Mouse (Mus musculus): ENCODE measurements around the gene Tapbpl. TPM values are rescaled to one million over a fixed set of nuclear protein-coding genes. Genes with fewer than 3 reads are reported as not detected.

Gene Tapbpl
- polyA plus RNA-seq, 1 experiment = 6.4 TPM

- TF ChIP-seq POLR2A (IDR thresholded peaks at IDR 0.05; ENCODE audit: extremely low read depth, insufficient read depth, low read length) (peak; percentile 44; the same call in 1 of the 2 replicates), CTCF (IDR thresholded peaks at IDR 0.05; ENCODE audit: extremely low read depth, insufficient read depth, low read length) (no peak)
- Histone ChIP-seq H3K4me1 (ENCODE audit: control insufficient read depth, insufficient read depth, low read length) (peaks cover 4% of the 10 kb centered on the region), H3K4me3 (ENCODE audit: insufficient read depth, low read length) (peak overlapping the region; percentile 91), H3K27ac (ENCODE audit: insufficient read depth, low read length) (peak overlapping the region; percentile 96)
Measured at GRCm38 (mm10) chr6:125192016-125192714, 39.5 kb downstream of the Tapbpl start.

GRCm38 (mm10) chr6:125191332-125192015 lies 40.2 kb downstream of the Tapbpl start, which contains the start of the genes Ncapd2 and Mrpl51:
Gene Ncapd2 (minus strand): TSS chr6:125191701.
Gene Mrpl51 (plus strand): TSS chr6:125191801.
- peaks cover 4% of the 10 kb centered on the region for H3K4me1 ChIP-seq (ENCODE audit: control insufficient read depth, insufficient read depth, low read length)
- H3K27ac ChIP-seq (ENCODE audit: insufficient read depth, low read length) = peak within 1 kb of the TSS; percentile 96
- H3K4me3 ChIP-seq (ENCODE audit: insufficient read depth, low read length) = peak within 1 kb of the TSS; percentile 91
- peak; percentile 44; the same call in 1 of the 2 replicates for TF ChIP-seq POLR2A (IDR thresholded peaks at IDR 0.05; ENCODE audit: extremely low read depth, insufficient read depth, low read length)
- no peak for TF ChIP-seq CTCF (IDR thresholded peaks at IDR 0.05; ENCODE audit: extremely low read depth, insufficient read depth, low read length)

GRCm38 (mm10) chr6:125190816-125191215 lies 40.8 kb downstream of the Tapbpl start:
- Histone ChIP-seq H3K4me3 (ENCODE audit: insufficient read depth, low read length) (peak overlapping the region; percentile 91), H3K4me1 (ENCODE audit: control insufficient read depth, insufficient read depth, low read length) (peaks cover 4% of the 10 kb centered on the region), H3K27ac (ENCODE audit: insufficient read depth, low read length) (no peak overlapping the region)
- no peak for TF ChIP-seq POLR2A (IDR thresholded peaks at IDR 0.05; ENCODE audit: extremely low read depth, insufficient read depth, low read length)

GRCm38 (mm10) chr6:125186203-125186602 lies 45.5 kb downstream of the Tapbpl start:
- Histone ChIP-seq H3K27ac (ENCODE audit: insufficient read depth, low read length) (no peak overlapping the region), H3K4me1 (ENCODE audit: control insufficient read depth, insufficient read depth, low read length) (peaks cover 4% of the 10 kb centered on the region), H3K4me3 (ENCODE audit: insufficient read depth, low read length) (no peak overlapping the region)
- TF ChIP-seq CTCF (IDR thresholded peaks at IDR 0.05; ENCODE audit: extremely low read depth, insufficient read depth, low read length) (no peak), POLR2A (IDR thresholded peaks at IDR 0.05; ENCODE audit: extremely low read depth, insufficient read depth, low read length) (no peak)

- Histone ChIP-seq H3K4me3 (ENCODE audit: insufficient read depth, low read length) (no peak overlapping the region), H3K4me1 (ENCODE audit: control insufficient read depth, insufficient read depth, low read length) (peaks cover 2% of the 10 kb centered on the region; the same call in 1 of the 2 replicates), H3K27ac (ENCODE audit: insufficient read depth, low read length) (0 out of 2 replicates have a peak overlapping the region, but pooled peaks have one; percentile 65)
- TF ChIP-seq CTCF (IDR thresholded peaks at IDR 0.05; ENCODE audit: extremely low read depth, insufficient read depth, low read length) (no peak), POLR2A (IDR thresholded peaks at IDR 0.05; ENCODE audit: extremely low read depth, insufficient read depth, low read length) (no peak)
Measured at GRCm38 (mm10) chr6:125182133-125182532, 49.5 kb downstream of the Tapbpl start.

- Histone ChIP-seq H3K4me3 (ENCODE audit: insufficient read depth, low read length) (no peak overlapping the region), H3K27ac (ENCODE audit: insufficient read depth, low read length) (no peak overlapping the region), H3K4me1 (ENCODE audit: control insufficient read depth, insufficient read depth, low read length) (peaks cover 2% of the 10 kb centered on the region; the same call in 1 of the 2 replicates)
- no peak for TF ChIP-seq CTCF (IDR thresholded peaks at IDR 0.05; ENCODE audit: extremely low read depth, insufficient read depth, low read length)
- no peak for TF ChIP-seq POLR2A (IDR thresholded peaks at IDR 0.05; ENCODE audit: extremely low read depth, insufficient read depth, low read length)
Measured at GRCm38 (mm10) chr6:125179601-125180000, 52.1 kb downstream of the Tapbpl start.

- Histone ChIP-seq H3K4me3 (ENCODE audit: insufficient read depth, low read length) (no peak overlapping the region), H3K4me1 (ENCODE audit: control insufficient read depth, insufficient read depth, low read length) (no peaks in the 10 kb centered on the region), H3K27ac (ENCODE audit: insufficient read depth, low read length) (no peak overlapping the region)
- no peak for TF ChIP-seq POLR2A (IDR thresholded peaks at IDR 0.05; ENCODE audit: extremely low read depth, insufficient read depth, low read length)
- no peak for TF ChIP-seq CTCF (IDR thresholded peaks at IDR 0.05; ENCODE audit: extremely low read depth, insufficient read depth, low read length)
Measured at GRCm38 (mm10) chr6:125175469-125175868, 56.2 kb downstream of the Tapbpl start.

Other genes starting within 250 kb of the Tapbpl start
- gene Pianp, start 235.2 kb downstream of the Tapbpl start, polyA plus RNA-seq (2012; rRNA removed) = 157 and 164 TPM in 2 replicates
- gene Zfp384, start 222.7 kb downstream of the Tapbpl start, polyA plus RNA-seq (2012; rRNA removed) = 46.9 and 51.6 TPM in 2 replicates
- gene Ing4, start 192.1 kb downstream of the Tapbpl start, polyA plus RNA-seq (2012; rRNA removed) = 69.7 and 78.6 TPM in 2 replicates
- gene Acrbp, start 182.2 kb downstream of the Tapbpl start, polyA plus RNA-seq (2012; rRNA removed) = 17.3 and 19.4 TPM in 2 replicates
- gene Lpar5, start 163.9 kb downstream of the Tapbpl start, polyA plus RNA-seq (2012; rRNA removed) = 1.0 and 1.3 TPM in 2 replicates
- 79.0 and 80.7 TPM in 2 replicates for gene Chd4, start 135.9 kb downstream of the Tapbpl start, polyA plus RNA-seq (2012; rRNA removed)
- 20.0 and 21.5 TPM in 2 replicates for gene Nop2, start 100.0 kb downstream of the Tapbpl start, polyA plus RNA-seq (2012; rRNA removed)
- 96.9 and 97.6 TPM in 2 replicates for gene Iffo1, start 86.6 kb downstream of the Tapbpl start, polyA plus RNA-seq (2012; rRNA removed)
- 4,394 and 4,549 TPM in 2 replicates for gene Gapdh, start 65.4 kb downstream of the Tapbpl start, polyA plus RNA-seq (2012; rRNA removed)
- gene Ncapd2, start 40.2 kb downstream of the Tapbpl start, polyA plus RNA-seq (2012; rRNA removed) = 53.5 and 58.3 TPM in 2 replicates
- 51.2 and 52.9 TPM in 2 replicates for gene Mrpl51, start 40.1 kb downstream of the Tapbpl start, polyA plus RNA-seq (2012; rRNA removed)
- gene Vamp1, start 16.3 kb downstream of the Tapbpl start, polyA plus RNA-seq (2012; rRNA removed) = 169 and 175 TPM in 2 replicates
- 0.06 TPM in 1 of 2 replicates, not detected in the other for gene Cd27, start 5.2 kb upstream of the Tapbpl start, polyA plus RNA-seq (2012; rRNA removed)
- gene Tuba3a, start 54.2 kb upstream of the Tapbpl start, polyA plus RNA-seq (2012; rRNA removed) = not detected in 2 replicates
- 10.3 and 10.8 TPM in 2 replicates for gene Ltbr, start 82.0 kb upstream of the Tapbpl start, polyA plus RNA-seq (2012; rRNA removed)
- gene Scnn1a, start 88.8 kb upstream of the Tapbpl start, polyA plus RNA-seq (2012; rRNA removed) = 4.0 and 4.7 TPM in 2 replicates
- 13.6 and 14.9 TPM in 2 replicates for gene Tnfrsf1a, start 117.5 kb upstream of the Tapbpl start, polyA plus RNA-seq (2012; rRNA removed)
- gene Plekhg6, start 148.9 kb upstream of the Tapbpl start, polyA plus RNA-seq (2012; rRNA removed) = 0.11 and 0.23 TPM in 2 replicates

Data from cortical plate, adult 2 months (tissue).